Mouse (Mus musculus): ENCODE data around the gene Adarb2. TPM values are rescaled to one million over a fixed set of nuclear protein-coding genes. Genes with fewer than 3 reads are reported as not detected.

Adarb2 gene
- total RNA-seq, 2 experiments from 2014 or later = not detected

DNA sequence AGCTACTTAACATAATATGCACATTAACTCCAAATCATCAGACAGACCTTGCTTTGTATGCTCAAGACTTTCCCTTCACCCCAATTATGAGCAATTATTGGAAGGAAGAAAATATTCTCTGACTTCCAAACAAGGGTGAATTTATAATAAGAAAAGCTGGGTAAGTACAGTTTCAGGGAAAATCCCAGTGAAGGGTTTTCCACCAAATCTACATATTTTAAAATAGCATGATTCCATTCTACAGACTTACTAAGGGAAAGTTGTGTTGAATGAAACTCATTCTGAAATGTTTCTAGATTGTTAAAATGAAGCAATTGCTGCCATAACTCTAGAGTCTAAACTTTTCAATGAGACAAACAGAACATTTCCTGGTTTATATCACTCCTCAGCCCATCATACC lies 277.3 kb downstream of the Adarb2 start:
- ATAC-seq (replicated peaks; ENCODE audit: low FRiP score, low TSS enrichment, poor library complexity, severe bottlenecking) = no peak

DNA sequence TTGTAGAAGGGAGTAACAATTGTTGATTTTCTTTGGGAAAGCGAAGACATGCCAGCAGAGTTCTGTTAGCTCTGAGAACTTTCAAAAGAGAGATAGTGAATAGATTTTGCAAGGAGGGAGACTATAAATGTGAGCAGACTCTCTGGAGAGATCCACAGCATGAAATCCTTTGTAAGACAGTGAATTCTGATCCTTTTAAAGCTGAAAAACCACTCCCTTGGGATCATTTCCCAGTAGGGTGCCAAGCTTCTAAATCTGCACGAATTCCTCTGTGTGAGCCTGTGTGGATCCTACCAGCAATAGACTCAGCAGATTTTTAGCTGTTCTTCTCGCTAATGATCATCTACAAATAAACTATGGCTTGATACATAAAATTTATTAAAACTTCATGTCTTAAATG lies 278.7 kb downstream of the Adarb2 start:
- ATAC-seq (replicated peaks; ENCODE audit: low FRiP score, low TSS enrichment, poor library complexity, severe bottlenecking) = no peak

DNA sequence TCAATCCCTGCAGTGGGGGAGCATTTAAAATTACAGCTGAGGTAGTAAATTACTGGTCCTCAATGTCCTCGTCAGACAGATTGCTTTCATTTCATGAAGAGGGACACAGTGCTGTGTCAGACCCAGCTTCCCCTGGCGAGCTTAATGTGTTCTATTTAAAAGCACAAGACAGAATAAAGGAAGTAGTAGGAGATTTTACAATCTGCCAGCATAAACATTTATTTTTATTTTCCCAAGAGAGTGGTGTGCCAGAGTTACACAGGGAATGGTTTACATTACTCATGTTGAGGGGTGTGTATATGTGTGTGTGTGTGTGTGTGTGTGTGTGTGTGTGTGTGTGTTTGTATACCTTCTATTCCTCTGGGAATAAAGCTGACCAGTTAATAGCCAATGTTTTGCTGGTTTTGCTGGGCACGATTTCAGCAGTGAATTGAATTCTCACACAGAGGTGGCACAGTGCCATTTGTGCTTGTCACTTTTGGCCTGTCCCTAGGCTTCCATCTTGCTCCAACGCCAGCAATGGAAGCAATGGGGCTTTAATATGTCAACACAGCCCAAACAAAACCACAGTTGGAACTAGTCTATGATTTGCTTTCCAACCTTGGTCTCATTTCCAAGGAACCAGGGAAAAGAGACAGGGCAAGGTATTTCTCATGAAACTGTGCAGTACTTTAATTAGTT lies 282.1 kb downstream of the Adarb2 start:
- no peak for ATAC-seq (replicated peaks; ENCODE audit: low FRiP score, low TSS enrichment, poor library complexity, severe bottlenecking)

DNA sequence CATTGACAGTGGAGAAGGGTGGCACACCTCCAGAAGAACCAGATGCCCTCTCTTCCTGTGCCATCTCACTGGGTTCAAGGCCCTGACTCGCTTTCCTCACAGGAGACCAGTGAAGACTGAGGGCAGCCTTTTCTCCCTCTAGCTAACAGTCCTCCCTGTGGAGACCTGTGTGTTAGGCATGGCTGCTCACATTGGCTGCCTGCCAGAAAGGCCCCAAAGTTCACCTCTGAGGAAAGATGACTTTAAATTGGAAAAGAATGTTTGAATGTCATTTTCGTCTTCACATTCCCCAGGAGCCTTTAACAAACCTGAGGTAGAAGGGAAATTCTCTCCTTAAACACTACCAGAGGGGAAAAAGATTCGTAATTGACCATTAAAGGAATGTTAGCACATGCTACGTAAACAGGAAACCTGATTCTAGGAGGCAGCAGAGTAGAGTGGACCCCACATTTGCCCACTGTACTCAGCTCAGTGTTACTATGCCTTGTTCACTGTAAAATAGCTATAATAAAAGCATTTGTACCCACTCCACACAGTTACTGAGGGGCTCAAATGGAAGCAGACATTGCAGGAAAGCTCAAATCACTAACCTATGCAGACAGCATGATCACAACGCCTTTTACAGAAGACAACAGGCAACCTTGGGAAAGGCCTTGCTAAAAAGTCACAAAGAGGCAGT lies 285.2 kb downstream of the Adarb2 start:
- no peak for ATAC-seq (replicated peaks; ENCODE audit: low FRiP score, low TSS enrichment, poor library complexity, severe bottlenecking)

DNA sequence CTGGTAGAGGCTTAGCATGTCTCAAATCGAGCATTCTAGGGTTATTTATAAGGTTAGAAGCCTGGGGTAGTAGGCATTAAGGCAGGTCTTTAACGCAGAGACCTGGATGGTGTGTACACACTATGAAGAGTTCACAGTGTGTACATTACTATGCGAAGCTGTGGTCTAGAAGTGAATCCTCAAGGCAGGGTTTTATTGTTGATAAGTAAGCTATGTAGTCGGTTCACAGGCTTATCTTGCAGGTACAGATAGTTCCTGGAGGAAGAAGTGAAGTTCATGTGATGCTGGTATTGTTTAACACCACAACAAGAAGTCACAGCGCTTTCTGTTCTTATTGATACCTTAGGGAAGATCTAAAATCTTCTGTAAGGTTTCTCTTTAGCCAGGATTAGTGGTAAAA lies 290.7 kb downstream of the Adarb2 start:
- peak; percentile 91 for ATAC-seq (replicated peaks; ENCODE audit: low FRiP score, low TSS enrichment, poor library complexity, severe bottlenecking)

DNA sequence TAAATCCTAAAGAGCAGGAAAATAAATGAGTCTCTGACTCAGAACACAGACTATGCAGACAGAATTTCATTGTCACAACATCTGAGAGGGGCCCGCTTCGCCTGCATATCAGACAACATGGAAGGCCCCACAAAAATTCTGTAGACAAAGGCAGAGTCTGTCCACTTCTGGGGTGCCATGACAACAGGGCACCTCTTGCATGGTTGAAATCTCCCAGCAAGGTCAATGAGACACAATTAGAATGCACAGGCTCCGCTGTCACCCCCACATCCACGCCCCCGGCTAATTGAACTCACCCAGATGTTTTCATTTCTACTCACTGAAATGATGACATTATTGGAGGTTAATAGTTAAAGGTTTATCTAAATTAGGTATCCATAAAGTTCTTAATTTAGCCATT lies 296.9 kb downstream of the Adarb2 start:
- no peak for ATAC-seq (replicated peaks; ENCODE audit: low FRiP score, low TSS enrichment, poor library complexity, severe bottlenecking)

DNA sequence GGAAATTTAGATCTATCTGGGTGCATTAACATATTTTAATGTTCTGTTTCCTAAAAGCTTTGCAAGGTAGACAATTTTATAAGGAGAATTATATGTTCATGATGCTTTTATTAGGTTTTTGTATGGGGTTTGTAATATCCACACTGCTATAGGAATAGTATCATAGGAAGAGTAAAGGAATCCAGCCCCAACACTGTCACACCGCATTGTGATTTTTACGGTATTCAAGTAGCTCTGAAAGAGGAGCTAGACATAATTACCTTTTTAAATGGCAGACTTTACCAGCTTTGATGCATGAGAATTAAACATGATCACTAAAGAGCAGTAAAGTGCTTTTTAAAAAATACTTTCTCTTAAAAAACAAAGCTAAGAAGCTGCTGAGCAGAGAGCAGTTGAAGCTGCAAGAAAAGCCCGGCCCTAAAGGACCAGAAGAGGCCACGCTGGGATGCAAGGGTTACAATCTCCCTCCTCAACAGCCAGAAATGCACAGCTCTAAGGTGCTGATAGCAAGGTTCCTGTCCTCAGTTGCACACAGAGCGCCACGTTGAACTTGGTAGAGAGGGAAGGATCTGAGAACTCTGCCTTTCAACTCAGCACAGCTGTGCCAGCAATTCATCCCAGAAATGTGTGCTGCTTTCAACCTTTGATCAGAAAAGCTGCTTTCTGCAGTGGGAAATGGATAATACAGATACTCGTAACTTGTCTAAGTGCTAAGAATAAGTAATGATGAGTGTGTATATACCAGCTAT lies 308.6 kb downstream of the Adarb2 start:
- no peak for ATAC-seq (replicated peaks; ENCODE audit: low FRiP score, low TSS enrichment, poor library complexity, severe bottlenecking)

DNA sequence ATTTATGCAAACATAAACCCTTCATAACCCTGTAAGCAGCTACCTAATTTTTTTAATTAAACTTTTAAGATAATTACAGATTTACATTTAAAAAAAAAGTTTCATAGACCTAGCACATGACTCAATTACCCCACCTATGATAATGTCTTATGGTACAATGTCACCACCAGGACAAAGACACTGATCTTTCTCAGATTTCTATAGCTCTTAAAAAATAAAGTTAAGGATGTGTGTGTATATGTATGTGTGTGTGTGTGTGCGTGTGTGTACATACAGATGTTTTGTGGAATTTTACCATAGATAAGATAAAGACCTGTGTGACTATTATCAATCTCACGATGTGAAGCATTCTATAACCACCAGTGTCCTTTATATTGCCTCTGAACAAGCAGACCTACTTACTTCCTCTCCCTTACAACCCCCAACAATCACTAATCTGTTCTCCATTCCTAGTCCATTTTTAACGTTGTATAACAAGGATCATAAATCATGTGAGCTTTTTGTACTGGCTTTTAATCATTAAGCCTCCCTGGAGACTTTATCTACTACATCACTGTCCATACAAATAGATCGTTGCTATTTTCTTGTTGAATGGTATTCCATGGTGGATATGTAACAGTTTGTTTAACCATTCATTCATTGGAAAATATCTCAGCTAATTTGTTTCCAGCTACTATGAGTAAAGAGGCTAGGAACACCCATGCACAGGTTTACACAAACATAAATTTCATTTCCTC lies 313.5 kb downstream of the Adarb2 start:
- ATAC-seq (replicated peaks; ENCODE audit: low FRiP score, low TSS enrichment, poor library complexity, severe bottlenecking) = no peak

DNA sequence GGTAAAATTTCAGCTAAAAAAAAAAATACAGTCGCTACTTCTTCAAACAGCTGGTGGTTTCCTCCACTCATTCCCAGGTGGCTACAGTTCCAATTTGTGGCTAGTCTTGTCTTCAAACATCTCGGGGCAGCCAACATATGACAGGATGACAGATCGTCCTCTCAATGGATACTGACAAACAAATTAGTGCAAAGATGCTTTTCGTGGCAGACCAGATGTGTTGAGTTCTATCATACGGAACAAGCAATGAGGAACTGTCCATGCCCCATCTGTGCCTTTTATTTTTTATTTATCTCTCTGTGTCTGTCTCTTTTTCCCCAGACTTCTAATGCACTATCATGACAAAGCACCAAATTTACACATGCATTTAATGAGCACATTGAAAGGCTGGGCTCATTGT lies 316.5 kb downstream of the Adarb2 start:
- no peak for ATAC-seq (replicated peaks; ENCODE audit: low FRiP score, low TSS enrichment, poor library complexity, severe bottlenecking)

DNA sequence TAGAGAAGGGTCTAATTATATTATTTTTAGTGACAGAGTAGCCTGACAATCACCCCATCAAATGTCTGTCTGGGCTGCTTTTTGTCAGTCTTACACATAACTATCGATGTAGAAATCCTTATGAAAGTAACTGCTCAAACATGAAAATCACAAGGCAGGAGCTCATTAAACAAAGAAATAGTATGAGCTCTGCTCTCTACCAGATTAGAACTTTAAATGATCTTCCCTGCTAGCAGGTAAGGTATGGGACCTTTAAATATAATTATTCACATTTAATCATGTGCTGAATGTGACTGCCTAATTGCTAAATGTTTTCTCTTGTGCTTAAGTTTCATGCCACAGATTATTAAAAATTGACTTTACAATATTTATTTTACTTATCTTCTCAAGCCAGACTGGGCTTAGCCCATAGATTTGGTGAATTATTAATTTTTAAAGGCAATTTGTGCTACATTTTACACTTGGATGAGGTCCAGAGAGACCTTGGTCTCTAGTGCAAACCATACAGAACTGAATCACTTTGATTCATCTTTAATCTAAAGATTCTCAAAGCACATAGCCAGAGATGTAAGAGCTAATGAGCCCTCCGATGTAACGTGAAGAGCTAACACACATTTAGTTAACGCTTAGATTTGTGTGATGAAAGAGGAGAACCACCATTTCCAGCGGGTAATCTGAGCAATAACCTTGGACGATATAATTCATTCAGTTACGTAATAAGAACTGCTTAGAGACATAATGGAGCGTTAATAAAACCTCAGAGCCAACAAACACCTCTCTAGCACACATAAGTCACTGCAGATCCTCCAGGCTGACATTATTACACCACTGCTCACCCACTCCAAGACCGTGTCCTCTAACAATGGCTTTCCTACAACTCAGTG lies 323.3 kb downstream of the Adarb2 start:
- ATAC-seq (replicated peaks; ENCODE audit: low FRiP score, low TSS enrichment, poor library complexity, severe bottlenecking) = no peak

DNA sequence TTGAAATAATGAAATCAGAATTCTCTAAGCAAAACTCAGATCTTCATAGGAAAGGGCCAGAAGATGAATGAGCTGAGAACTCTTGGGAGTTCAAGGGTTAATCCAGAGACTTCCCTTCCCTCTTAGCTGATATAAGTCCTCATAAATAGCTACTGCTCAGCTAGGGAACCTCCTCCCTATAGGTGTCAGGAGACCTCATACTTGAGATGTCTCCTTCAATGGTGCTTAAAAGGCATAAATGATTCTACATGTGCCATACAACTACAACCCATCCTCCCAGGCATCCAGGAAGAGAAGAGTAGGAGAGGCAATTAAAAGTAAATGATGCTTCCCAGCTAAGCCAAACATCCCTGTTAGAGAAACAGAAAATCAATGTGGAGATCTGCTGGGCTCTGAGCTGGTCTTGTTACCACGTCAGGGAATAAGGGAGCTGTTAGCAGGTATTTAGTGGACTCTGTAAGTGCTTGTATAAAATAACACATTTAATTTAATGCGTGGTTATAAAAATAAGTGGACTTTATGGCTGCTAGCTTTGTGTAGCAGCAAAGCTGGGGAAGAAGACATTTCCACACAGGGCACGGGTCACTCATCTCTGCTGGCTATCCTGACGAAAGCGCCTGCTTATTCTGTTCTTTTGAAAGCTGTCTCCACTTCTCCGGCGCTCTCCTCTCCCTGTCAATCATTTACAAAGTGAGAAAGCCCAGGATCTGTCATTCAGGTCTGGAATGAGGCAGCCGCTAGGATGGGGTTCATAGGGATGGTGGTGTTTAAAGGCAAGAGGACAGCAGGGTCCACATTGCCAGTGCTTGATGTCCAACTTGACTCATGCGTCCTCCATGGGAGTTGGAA lies 331.8 kb downstream of the Adarb2 start:
- no peak for ATAC-seq (replicated peaks; ENCODE audit: low FRiP score, low TSS enrichment, poor library complexity, severe bottlenecking)

DNA sequence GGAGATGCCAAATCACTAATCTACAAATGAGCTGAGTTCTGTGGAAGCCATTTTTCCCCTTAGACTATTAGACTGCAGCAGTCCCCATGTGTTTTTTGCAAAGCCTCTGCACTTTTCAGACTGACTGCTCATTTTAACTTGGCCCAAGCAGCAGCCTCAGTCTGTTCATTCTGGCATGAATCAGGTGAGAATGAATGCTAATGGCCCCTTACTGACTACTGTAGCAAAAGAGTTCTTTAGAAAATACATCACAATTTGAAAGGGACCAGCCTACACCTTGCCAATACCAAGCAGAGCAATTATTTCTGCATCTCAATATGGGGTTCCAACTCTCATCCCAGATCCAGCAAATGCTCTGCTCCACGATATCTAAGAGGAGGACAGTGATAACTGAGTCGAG lies 335.8 kb downstream of the Adarb2 start:
- no peak for ATAC-seq (replicated peaks; ENCODE audit: low FRiP score, low TSS enrichment, poor library complexity, severe bottlenecking)

DNA sequence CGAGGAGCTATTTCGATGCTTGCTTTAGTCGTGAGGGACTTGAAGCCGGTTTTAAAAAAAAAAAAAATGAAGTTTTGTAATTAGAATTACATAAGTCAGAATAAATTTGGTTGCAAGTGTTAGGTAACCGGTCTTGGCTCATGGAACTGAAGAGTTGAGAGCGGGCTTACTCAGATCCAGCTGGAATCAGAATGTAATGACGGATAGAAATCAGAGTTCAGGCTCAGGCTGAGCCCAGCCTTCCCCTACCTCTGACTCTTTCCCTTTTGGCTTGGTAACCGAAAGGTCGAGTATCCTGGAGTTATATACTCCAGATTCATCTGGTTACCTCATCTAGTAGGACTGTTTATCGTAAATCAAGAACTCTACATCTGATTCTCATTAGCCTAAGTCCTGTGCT lies 336.2 kb downstream of the Adarb2 start:
- ATAC-seq (replicated peaks; ENCODE audit: low FRiP score, low TSS enrichment, poor library complexity, severe bottlenecking) = no peak

DNA sequence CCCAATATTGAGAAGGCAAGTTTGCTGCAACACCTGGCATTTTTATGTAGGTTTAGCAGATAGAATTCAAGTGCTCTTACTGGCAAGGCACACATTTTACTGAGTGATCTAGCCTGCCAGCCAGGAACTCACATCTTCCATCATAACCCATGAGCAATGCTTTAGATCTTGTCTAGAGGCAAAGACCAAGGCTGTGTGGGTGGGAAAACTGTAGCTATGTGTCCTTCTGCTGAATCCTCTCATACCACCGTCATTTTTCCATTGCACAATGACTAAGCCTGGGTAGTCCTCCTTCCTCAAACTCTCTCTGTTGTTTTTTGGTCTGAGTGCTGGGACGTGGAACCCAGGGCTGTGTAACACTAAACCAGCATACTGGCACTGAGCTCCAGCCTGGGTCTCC lies 340.0 kb downstream of the Adarb2 start:
- no peak for ATAC-seq (replicated peaks; ENCODE audit: low FRiP score, low TSS enrichment, poor library complexity, severe bottlenecking)

DNA sequence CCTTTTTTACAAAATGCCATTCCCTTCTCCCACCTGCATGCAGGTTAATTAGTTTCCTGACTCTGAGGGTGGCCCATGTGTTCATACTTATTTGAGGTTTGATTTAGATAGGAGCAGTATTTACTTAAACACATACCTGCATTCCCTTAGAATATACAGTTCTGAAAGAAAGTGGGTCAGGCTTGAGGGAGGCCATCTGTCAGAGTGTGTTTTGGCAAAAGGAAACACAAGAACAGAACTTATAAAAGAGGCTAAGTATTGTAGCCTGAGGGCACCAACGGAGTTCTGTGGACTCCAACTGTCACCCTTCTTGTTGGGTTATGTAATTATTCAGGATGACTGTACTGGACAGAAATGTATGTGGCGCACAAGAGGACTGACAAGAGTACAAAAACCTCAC lies 349.6 kb downstream of the Adarb2 start:
- ATAC-seq (replicated peaks; ENCODE audit: low FRiP score, low TSS enrichment, poor library complexity, severe bottlenecking) = no peak

DNA sequence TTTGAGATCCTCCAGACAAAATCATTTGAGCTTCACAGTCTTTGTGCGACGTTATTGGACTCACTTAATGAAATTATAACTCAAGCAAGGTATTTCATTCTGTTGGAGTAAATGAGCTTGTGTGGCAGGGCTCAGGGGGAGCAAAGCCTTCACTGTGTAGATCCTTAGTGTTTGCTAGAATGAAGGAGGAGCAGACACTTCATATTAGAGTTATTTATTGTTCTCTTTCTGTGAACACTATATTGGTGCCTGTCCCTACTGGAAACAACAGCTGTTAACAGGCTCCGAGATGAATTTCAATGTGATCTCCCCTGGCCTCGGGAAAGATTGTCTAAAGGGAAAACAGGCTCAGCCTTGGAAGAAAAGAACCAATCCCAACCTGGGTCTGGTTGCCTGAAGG lies 355.1 kb downstream of the Adarb2 start:
- no peak for ATAC-seq (replicated peaks; ENCODE audit: low FRiP score, low TSS enrichment, poor library complexity, severe bottlenecking)

DNA sequence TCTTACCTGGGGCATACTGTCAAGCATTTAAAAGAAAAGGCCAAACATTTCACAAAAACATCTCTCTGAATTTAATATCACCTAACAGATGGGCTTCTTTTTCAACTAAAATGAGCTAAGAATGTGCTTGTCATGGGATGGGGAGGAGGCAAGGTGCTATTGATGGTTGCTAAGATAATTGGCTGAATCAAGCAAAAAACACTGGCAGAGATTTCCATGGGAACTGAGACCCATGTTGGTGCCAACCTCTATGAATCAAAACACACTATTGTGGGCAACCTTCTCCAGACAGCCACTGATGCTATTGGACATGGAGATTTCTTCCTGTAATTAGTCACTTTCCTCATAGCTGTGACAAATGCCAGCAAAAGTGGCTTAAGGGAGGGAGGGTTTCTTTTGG lies 357.8 kb downstream of the Adarb2 start:
- no peak for ATAC-seq (replicated peaks; ENCODE audit: low FRiP score, low TSS enrichment, poor library complexity, severe bottlenecking)

DNA sequence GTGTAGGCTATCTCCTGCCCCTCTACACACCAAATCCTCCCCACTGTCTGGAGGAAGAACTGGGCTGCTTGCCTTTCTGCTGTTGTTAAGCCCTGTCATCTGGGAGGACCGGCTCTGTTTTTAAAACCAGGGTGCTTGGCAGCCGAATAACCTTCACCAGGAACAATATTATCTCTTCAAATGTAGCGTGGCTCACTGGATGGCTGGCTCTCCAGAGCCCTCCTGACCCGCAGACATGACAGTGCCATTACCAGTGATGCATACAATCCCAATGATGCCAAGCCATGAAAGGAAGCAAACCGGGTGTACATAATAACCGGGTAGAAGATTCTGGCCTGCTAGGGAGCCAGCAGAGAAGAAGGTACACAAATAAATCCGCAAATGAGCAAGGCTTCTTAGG lies 360.5 kb downstream of the Adarb2 start:
- ATAC-seq (replicated peaks; ENCODE audit: low FRiP score, low TSS enrichment, poor library complexity, severe bottlenecking) = no peak
